Mouse (Mus musculus) layer of hippocampus, postnatal 25 days (tissue): ENCODE results near the gene Kctd12b. TPM values are rescaled to one million over a fixed set of nuclear protein-coding genes. Genes with fewer than 3 reads are reported as not detected.
A peak's percentile ranks its signal among the peaks of the same experiment; 100 is the strongest.
"Not testable (repeated sequence)": the region's sequence is repeated elsewhere in the genome, so short reads cannot be mapped to it uniquely, and the experiment has no call there.

ENCODE experiments used
- DNase-seq, 2 experiments: peaks; one replicate each; pipeline ENCODE4 v3.0.0; 2022; ENCODE audit warnings: mixed read lengths in 2 of 2, low spot score in 1 of 2; ENCODE audit errors: extremely low spot score in 1 of 2
- total RNA-seq, 2 experiments: library from RNA; stranded (reverse); gene quantifications; 2 replicates each; pipeline ENCODE4 v1.2.3; 2021

Gene Kctd12b
- 1 to 10 TPM; 3.8 to 4.3 TPM for total RNA-seq

DNA sequence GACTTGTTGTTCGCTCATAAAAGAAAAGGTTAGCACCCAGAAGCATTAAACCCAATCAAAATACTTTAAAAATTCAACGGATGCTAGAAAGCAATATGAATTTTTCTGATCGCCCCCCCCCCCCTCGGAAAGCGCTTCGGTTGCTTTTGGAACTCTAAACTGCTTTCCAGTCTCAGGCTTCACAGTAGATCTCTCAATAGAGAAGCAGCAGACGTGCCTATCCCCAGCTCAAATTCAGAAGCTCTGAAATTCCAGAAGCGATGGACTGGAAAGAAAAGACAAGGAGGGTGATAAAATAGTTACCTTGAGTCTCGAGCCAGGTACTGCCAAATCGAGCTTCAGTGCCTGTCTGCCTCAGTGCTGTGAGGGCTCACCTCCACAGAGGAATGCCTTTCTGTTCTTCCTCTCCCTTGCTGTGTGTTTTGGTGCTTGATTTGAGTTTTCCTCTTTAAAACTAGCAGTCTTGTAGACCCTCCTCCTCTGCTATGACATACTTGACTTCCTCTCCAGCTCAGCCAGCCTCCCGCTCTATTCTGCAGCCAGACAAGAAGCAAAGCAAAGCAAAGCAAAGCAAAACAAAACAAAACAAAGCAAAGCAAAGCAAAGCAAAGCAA, at the start of gene Kctd12b:
Gene Kctd12b, minus strand, starts transcription at position 610 of the 614 bp plus-strand sequence.
- no peak for DNase-seq

DNA sequence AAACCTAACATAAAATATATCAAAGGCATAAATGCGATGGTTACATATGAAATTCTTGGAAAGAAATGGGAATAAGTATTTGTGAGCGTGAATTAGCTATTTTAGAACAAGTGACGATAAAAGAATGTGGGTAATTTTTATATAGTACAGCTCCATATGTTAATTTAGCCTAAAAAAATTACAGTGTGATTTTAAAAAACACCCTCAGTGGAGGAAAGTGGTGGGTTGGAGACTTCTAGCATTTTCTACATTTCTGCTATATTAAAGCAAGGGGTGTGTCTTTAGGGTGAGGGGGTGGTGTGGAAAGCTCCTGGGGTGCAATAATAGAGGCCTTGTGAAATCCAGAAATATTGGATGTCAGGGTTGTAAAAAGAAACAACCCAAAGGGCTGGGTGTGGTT, 46.3 kb upstream of the Kctd12b start:
- DNase-seq, result no peak

DNA sequence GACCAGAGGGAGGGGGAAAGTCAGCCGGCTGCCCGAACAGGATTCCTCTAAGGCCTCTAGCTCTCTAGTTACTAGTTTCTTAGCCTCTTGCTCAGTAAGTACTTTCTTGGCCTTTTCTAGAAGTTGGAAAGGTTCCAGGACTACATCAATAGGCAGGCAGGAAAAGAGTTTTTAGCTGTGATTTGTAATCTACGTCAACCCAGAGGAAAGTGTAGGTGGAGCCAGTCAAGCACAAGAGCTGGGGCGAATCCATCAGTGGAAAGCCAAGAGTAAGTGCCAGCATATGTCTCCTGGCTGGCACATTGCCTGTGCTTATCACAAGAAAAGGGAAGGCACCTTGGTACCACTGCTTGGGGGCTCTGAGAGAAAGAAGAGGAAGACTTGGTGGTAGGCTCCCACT, 39.5 kb upstream of the Kctd12b start:
- no peak for DNase-seq

DNA sequence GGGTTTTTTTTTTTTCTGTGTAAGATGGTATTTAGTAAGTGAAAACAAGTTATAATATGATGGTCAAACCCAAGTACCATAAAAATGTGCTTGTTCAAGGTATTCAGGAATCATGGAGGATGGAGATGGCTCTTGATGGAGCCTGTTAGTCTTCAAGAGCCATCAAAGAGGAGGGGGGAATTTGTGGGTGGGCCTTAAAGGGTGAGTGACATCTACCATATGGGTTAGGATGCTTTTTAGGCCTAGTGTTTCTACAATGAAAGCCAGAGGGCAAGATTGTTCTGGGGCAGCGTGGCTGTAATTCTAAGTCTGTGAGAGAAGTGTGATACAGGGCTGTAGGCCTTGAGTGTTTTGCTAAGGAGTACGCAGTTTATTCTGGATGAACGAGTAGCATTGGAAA, 28.2 kb upstream of the Kctd12b start:
- no peak for DNase-seq

DNA sequence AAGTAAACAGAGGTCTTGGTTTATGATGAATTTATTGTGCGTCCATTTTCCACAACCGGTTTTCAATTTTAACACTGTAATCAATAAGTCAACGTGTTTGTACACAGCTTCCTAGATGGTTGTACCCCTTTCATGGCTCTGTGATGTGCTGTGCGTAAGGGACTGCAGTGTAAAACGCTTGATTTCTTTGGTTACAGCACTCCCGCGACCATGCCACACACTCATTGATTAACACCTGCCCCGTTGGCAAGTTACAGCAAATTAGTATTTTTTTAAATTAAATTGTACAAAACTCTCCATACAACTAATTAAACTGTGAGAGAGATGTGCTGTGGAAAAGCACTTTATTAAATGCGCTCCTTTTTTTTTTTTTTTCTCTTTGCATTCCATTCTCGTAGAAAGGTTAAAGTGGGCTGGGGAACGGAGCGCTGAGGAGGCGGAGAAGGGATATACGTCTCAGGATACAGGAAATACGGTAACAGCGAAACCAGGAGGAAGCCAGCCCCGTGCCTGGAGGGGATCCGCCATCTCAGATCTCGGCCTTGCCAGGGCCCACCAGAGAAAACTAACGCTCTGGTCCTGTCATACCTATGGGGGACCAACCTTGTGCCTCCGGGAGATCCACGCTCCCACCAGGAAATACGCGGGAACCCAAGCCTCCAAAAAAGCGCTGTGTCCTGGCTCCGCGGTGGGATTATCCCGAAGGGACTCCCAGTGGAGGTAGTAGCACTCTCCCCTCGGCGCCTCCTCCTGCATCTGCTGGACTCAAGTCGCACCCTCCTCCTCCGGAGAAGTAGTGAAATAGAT, 27.1 kb upstream of the Kctd12b start, which contains the start of gene Nbdy:
Gene Nbdy, plus strand, starts transcription at position 481 of the 807 bp plus-strand sequence.
- peak; percentile 20 to 40 for DNase-seq

DNA sequence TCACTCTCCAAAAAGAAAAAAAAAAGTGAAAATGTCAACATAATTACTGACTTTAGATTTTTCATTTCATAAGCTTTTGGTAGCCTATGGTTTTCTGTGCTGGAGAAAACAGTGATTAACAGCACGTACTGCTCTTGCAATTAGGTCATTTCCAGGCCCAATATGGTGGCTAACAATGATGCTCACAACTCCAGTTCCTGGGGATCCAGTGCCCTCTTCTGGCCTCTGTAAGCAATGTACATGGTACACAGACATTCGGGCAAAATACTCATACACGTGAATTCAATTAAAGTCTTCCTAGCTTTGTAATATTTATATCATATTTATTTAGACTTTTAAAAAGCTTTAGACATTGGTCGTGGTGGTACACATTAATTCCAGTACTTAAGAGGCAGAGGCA, 23.4 kb upstream of the Kctd12b start:
- DNase-seq, result no peak

DNA sequence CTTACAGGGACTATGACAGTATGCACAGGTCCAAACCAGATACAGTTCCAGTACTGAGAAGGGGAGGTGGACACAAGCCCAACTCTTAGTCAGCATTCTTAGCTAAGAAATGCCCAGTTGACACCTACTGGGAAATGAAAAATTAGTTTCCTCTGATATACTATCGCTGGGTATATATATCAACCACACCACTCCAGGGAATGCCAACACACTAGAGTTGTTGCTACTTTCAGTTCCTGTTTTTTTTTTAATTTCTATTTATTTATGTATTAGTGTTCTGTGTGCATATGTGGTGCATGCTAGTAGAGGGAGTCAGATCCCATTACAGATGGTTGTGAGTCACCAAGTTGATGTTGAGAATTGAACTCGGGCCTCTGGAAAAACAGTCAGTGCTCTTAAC, 20.5 kb upstream of the Kctd12b start:
- DNase-seq, result no peak

DNA sequence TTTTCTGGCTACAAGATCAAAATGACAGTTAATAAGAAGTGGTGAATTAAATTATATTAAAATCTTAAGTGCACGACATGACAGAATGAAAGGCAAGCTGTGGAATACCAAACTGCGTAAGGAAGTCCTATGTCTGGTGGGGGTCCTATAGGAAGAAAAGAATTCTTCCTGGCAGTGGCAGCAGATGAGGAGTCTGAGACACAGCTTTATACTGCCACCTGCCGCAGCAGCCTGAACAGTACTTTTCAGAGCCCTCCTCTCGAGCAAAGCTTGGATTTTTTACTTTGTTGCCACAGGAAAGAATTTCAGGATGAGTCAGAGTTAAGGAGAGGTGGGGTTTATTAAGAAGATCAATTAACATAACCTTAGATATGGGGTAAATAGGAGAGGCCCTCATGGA, 11.5 kb upstream of the Kctd12b start:
- peak in 1 of 2 experiments; percentile 45 for DNase-seq

DNA sequence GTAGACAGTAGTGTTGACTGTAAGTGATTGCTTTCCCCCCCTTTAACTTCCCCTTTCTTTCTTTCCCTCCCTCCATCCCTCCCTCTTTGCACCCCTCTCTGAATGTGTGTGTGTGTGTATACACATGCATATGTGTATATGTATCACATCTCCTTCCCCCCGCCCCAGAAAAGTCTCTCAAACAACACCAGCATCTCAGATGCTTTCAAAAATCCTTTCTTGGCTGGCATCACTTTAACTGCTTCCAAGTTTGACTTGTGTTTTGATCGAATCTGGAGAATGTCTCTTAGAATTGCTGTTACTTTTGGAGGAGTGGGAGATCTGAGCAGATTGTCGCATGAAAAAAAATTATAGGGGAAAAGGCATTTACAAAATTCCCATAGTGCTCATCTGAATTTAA, 4.3 kb upstream of the Kctd12b start:
- DNase-seq, result no peak

DNA sequence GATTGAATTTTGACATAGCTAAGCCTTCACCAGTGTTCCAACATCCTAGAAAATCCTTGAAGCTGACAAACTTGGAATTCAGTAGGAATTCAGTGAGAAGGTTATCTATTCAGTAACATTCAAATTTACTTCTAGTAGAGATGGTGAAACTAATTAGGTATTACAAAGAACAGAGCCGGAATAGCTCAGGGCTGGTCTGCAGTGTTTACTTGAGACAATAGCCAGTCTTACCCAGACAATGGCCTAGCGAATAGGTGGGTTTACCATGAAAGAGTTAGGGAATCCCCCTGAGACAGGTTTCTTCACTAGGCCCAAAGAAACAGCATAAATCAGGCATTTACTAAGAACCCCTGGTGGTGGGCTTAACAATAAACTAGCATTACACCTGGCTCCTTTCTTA, 28.0 kb downstream of the Kctd12b start:
- not testable (repeated sequence) for DNase-seq

DNA sequence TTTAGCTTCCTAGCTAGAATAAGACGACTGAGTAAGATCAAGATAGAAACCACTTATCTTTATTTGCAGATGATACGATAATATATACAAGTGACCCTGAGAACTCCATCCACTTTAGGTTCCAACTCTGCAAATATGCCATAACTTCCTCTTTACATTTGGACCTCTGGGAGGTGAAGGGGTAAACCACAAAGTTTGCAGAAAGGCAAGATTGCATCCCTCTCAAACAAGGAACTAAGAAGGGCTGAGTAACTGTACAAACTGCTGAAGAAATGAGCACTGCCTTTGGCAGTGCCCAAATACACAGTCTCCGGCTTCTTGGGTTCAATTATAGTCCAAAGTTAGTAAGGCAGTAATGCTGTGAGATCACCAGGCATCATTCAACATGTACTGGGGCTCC, 31.3 kb downstream of the Kctd12b start:
- no peak for DNase-seq

DNA sequence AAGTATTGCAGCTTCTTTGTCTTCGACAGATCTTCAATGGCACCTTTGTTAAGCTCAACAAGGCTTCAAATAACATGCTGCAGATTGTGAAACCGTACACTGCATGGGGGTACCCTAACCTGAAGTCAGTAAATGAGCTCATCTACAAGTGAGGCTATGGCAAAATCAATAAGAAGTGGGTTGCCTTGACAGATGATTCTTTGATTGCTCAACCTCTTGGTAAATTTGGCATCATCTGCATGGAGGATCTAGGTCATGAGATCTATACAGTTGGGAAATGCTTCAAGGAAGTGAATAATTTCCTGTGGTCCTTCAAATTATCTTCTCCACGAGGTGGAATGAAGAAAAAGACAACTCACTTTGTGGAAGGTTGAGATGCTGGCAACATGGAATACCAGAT, 39.2 kb downstream of the Kctd12b start:
- no peak for DNase-seq

DNA sequence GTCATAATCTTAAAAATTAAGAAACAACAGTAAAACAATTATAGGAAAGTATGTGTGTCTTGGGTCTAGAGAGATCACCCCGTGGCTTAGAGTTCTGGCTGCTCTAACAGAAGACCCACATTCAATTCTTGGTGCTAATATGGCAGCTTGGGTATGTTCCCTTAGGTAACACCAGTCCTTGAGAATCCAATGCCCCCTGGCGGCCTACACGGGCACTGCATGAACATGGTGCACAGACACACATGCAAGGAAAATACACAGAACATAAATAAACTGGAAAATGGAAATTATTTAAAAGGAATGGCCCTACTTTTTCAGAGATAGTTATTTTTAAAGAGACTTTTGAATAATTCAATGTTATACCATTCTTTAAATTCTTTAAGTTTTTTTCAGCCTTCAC, 55.6 kb downstream of the Kctd12b start:
- DNase-seq, result peak in 1 of 2 experiments; percentile 10

DNA sequence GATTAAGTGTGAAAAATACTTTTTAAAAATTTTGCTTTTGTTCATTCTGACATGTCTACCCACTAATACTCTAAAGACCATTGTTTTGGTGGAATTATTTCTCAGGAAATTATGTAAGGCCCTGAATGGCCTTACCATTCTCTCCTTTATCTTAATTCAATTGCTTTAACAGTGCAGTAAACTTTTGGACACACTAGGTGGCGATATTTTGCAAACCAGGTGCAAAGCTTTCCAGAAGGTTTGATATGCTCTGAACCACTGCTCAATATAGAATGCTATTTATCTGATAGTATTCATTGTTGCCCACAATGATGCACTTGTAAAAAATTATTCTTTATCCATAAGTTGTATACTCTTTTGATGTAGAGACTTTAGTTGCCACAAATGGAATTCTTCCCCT, 59.9 kb downstream of the Kctd12b start:
- DNase-seq, result no peak

Other genes starting within 250 kb of the Kctd12b start
- 100 to 1,000 TPM; 242 to 253 TPM for gene Ubqln2, start 198.2 kb downstream of the Kctd12b start, total RNA-seq
- gene Cypt3, start 137.8 kb downstream of the Kctd12b start, total RNA-seq, result not detected
- 10 to 100 TPM; 46.3 to 53.1 TPM for gene Nbdy, start 27.2 kb upstream of the Kctd12b start, total RNA-seq
- 10 to 100 TPM in 1 of 2 experiments, 1 to 10 TPM in 1; 7.8 to 10.5 TPM for gene Spin2c, start 135.8 kb upstream of the Kctd12b start, total RNA-seq